In genomic region chr16:33185261-33186046, GRCm38 (mm10) we compare ENCODE assay signal across 8 mouse cellular contexts. TPM values are rescaled to one million over a fixed set of nuclear protein-coding genes. Genes with fewer than 3 reads are reported as not detected.
DNase-seq lines count a peak whose midpoint lies in the region; ATAC-seq and TF ChIP-seq lines count a peak whose summit lies in the region.

No protein-coding gene starts in this region.

- under 1% methylated on average over 59 of the region's 59 CpGs for WGBS in heart, embryonic 14.5 days
- WGBS in kidney, postnatal 0 days, result under 1% methylated on average over 59 of the region's 59 CpGs
- under 1% methylated on average over 59 of the region's 59 CpGs for WGBS in spleen, adult 2 months

- intact Hi-C loops in heart, postnatal 25 days (cut with DNase I), result loop anchor here (5.0 kb wide), 1 partner anchor 123 kb away; the partner anchor contains the start of gene Lmln

- H3K27ac ChIP-seq in embryonic fibroblast, embryonic 13.5 days (ENCODE audit: insufficient read depth, low read length), result peak overlapping the region; percentile 45; the same call in 1 of the 2 replicates
- H3K27ac ChIP-seq in heart, embryonic 14.5 days (replicated peaks in 1 of 2; ENCODE audit: control insufficient read depth in 1 of 2, insufficient read depth in 1 of 2, low read depth in 2 of 2, low read length in 2 of 2), result peak overlapping the region; percentile 83 to 90
- peak overlapping the region; percentile 97 for H3K27ac ChIP-seq in kidney, postnatal 0 days
- H3K27ac ChIP-seq in spleen, adult 2 months (ENCODE audit: insufficient read depth, low read length), result peak overlapping the region; percentile 91

- TF ChIP-seq POLR2A in brain, embryonic 14.5 days (IDR thresholded peaks at IDR 0.05; ENCODE audit: borderline replicate concordance, extremely low read depth, insufficient read depth, insufficient read length, poor library complexity, severe bottlenecking), result no peak
- TF ChIP-seq POLR2A in embryonic fibroblast, embryonic 13.5 days (IDR thresholded peaks at IDR 0.05; ENCODE audit: low read depth, low read length), result no peak
- no peak for TF ChIP-seq POLR2A in spleen, adult 2 months (IDR thresholded peaks at IDR 0.05; ENCODE audit: low read depth, low read length)

- H3K9ac ChIP-seq in heart, embryonic 14.5 days (ENCODE audit: low read length), result peak overlapping the region; percentile 94
- H3K9ac ChIP-seq in kidney, postnatal 0 days (ENCODE audit: low read depth, low read length), result peak overlapping the region; percentile 99

- peak; percentile 66 for ATAC-seq in heart, embryonic 14.5 days (ENCODE audit: insufficient number of reproducible peaks, insufficient read depth, low FRiP score, low read depth)
- peak; percentile 84 for ATAC-seq in kidney, postnatal 0 days (replicated peaks; ENCODE audit: low FRiP score, low read depth)

- H3K4me3 ChIP-seq in embryonic fibroblast, embryonic 13.5 days (ENCODE audit: insufficient read depth, low read length), result peak overlapping the region; percentile 96
- H3K4me3 ChIP-seq in heart, embryonic 14.5 days (ENCODE audit: control insufficient read depth in 1 of 2, insufficient read depth in 1 of 2, low read depth in 1 of 2, low read length in 2 of 2), result peak overlapping the region; percentile 83 to 84
- peak overlapping the region; percentile 93 for H3K4me3 ChIP-seq in kidney, postnatal 0 days (replicated peaks; ENCODE audit: low read depth, low read length)
- peak overlapping the region; percentile 96 for H3K4me3 ChIP-seq in spleen, adult 2 months (ENCODE audit: extremely low read depth, insufficient read depth, insufficient read length)

- H3K4me2 ChIP-seq in heart, embryonic 14.5 days (ENCODE audit: low read length), result peak overlapping the region; percentile 89
- H3K4me2 ChIP-seq in kidney, postnatal 0 days (ENCODE audit: low read length), result peak overlapping the region; percentile 76

- peaks cover 2% of the 10 kb centered on the region; the same call in 1 of the 2 replicates for H3K4me1 ChIP-seq in embryonic fibroblast, embryonic 13.5 days (ENCODE audit: control insufficient read depth, insufficient read depth, low read length)
- H3K4me1 ChIP-seq in heart, embryonic 14.5 days (ENCODE audit: control insufficient read depth in 2 of 2, insufficient read depth in 2 of 2, low read length in 2 of 2), result peaks cover 0 to 13% of the 10 kb centered on the region in 2 experiments; a peak in 2 of 4 replicates
- peaks cover 9% of the 10 kb centered on the region for H3K4me1 ChIP-seq in kidney, postnatal 0 days (replicated peaks; ENCODE audit: insufficient read depth, low read length)
- peaks cover 2% of the 10 kb centered on the region; the same call in 1 of the 2 replicates for H3K4me1 ChIP-seq in spleen, adult 2 months (ENCODE audit: control insufficient read depth, insufficient read depth, insufficient read length)

- peak; percentile 93 for DNase-seq in heart, adult 11 months
- no peak for DNase-seq in heart, postnatal 25 days (ENCODE audit: low spot score)
- DNase-seq in brain, embryonic 14.5 days (ENCODE audit: low read depth), result peak; percentile 50
- DNase-seq in kidney, postnatal 0 days (ENCODE audit: low spot score), result peak; percentile 56
- peak; percentile 41 for DNase-seq in lung, postnatal 36 days
- peak in 1 of 2 experiments; percentile 43 for DNase-seq in spleen, adult 2 months (ENCODE audit: low read depth in 1 of 2, low spot score in 2 of 2)

- H3K9me3 ChIP-seq in heart, embryonic 14.5 days (ENCODE audit: control insufficient read depth, low read length), result no peaks in the 10 kb centered on the region
- H3K9me3 ChIP-seq in kidney, postnatal 0 days (replicated peaks; ENCODE audit: low read length), result no peaks in the 10 kb centered on the region

- TF ChIP-seq CTCF in brain, embryonic 14.5 days (IDR thresholded peaks at IDR 0.05; ENCODE audit: borderline replicate concordance, extremely low read depth, insufficient read depth, insufficient read length), result no peak
- TF ChIP-seq CTCF in embryonic fibroblast, embryonic 13.5 days (IDR thresholded peaks at IDR 0.05; ENCODE audit: borderline replicate concordance, insufficient read depth, low read length), result no peak
- peak; percentile 22; the same call in 1 of the 2 replicates for TF ChIP-seq CTCF in kidney, postnatal 0 days (IDR thresholded peaks at IDR 0.05; ENCODE audit: low read depth)
- TF ChIP-seq CTCF in spleen, adult 2 months (IDR thresholded peaks at IDR 0.05; ENCODE audit: extremely low read depth, insufficient read depth, insufficient read length, insufficient replicate concordance), result no peak

- H3K27me3 ChIP-seq in heart, embryonic 14.5 days (ENCODE audit: control insufficient read depth, insufficient read depth, low read length), result no peaks in the 10 kb centered on the region
- H3K27me3 ChIP-seq in kidney, postnatal 0 days (ENCODE audit: insufficient read depth, low read length), result no peaks in the 10 kb centered on the region
- H3K27me3 ChIP-seq in spleen, adult 2 months (ENCODE audit: control insufficient read depth, insufficient read depth, low read length), result no peaks in the 10 kb centered on the region

- H3K36me3 ChIP-seq in heart, embryonic 14.5 days (ENCODE audit: control insufficient read depth, insufficient read depth, low read length), result no peaks in the 10 kb centered on the region; the same call in 1 of the 2 replicates
- H3K36me3 ChIP-seq in kidney, postnatal 0 days (ENCODE audit: insufficient read depth, low read length), result no peaks in the 10 kb centered on the region
- H3K36me3 ChIP-seq in spleen, adult 2 months (ENCODE audit: control insufficient read depth, insufficient read depth, low read length), result no peaks in the 10 kb centered on the region

RNA-seq across cellular contexts. Expression of gene Osbpl11, which starts 0.6 kb away (rescaled TPM):
- total RNA-seq in heart, postnatal 25 days (2021), result 10 to 100 TPM; 18.3 to 20.4 TPM
- polyA plus RNA-seq in brain, embryonic 14.5 days (2012; rRNA removed), result 15.5 and 19.7 TPM in 2 replicates
- 21.2 and 22.4 TPM in 2 replicates for polyA plus RNA-seq in embryonic fibroblast, embryonic 13.5 days (2011; ENCODE audit: insufficient read length, low read depth, missing spikeins)
- polyA plus RNA-seq in heart, embryonic 14.5 days (2014; fragmentation: Nextera tagmentation; extraction: Ambion mirVana), result 16.7 and 17.5 TPM in 2 replicates
- polyA plus RNA-seq in kidney, postnatal 0 days (2015; fragmentation: Nextera tagmentation; extraction: Ambion mirVana), result 16.9 and 17.8 TPM in 2 replicates
- polyA plus RNA-seq in spleen, adult 2 months (2012; rRNA removed), result 6.6 and 6.9 TPM in 2 replicates

Comparison
In these comparisons a context has a peak if more than half of its experiments do, and no peak if none do; other contexts are left out.
1. H3K27ac ChIP-seq: peak in every context shown above with its lines; median percentile 97 in kidney, postnatal 0 days; 91 in spleen, adult 2 months; 86 in heart, embryonic 14.5 days; 45 in embryonic fibroblast, embryonic 13.5 days.